Mouse (Mus musculus) layer of hippocampus, postnatal 36 days (tissue): ENCODE results near the gene Cps1. TPM values are rescaled to one million over a fixed set of nuclear protein-coding genes. Genes with fewer than 3 reads are reported as not detected.

Experiments
- DNase-seq, 2 experiments: peaks; one replicate each; pipeline ENCODE4 v3.0.0; 2022
- total RNA-seq, 2 experiments: library from RNA; stranded (reverse); gene quantifications; 2 replicates each; pipeline ENCODE4 v1.2.3; 2021

Gene Cps1
- total RNA-seq, 2 experiments from 2014 or later, result 0.10 to 0.12 TPM

DNA sequence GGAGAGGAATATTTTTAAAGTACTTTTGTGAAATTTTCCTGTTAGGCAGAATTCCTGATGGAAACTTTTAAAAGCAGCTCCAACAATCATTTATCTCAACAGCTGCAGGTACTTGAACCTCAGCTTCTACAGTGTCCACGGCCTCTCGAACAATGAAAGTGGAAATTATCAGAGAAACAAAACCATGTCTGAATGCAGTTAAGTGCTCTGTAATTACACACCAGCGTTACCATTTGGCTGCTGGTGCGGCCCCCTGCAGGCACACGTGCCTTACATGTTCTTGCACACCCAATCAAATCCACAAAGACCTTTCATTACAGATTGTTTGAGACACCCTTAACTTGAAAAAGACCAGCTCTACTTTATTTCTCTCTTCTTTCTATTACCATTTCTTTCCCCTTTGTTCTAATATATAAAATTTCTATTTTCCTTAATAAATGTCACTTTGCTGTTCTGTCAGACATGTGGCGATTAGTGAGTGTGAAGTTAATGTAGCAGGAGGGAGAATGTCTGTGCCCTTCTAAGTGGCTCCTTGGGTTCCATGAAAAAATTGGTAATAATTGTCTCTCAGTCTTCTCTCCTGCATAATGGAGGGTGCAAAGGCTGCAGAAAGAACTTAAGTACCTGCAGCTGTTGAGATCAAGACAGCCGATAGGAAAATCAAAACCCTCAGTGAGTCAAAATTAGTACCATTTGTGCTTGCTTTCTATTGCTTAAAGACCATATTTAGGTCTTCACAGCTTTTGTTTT lies 112.8 kb downstream of the Cps1 start:
- no peak for DNase-seq

- no peak for DNase-seq
Observed at GRCm38 (mm10) chr1:67238446-67238845, 115.6 kb downstream of the Cps1 start.

DNA sequence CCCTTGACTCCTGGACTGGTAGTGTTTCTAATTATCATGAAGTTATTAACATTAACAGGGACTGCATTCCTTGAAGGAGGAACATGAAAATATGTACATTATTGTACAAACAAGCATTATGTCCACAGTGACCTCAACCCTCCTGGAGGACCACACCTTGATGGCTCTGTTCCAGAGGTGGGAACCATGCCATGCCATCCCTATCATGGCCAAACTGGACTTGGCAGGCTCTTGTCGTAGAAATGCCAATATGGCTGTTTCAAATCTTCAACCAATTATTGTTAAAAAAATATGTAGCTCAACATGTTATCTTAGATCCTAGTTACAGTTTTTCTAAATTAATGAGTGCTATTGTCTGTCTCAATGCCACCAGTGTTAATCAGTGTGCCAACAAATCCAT lies 116.1 kb downstream of the Cps1 start:
- no peak for DNase-seq

GRCm38 (mm10) chr1:67265222-67265621 lies 142.4 kb downstream of the Cps1 start:
- no peak for DNase-seq

DNA sequence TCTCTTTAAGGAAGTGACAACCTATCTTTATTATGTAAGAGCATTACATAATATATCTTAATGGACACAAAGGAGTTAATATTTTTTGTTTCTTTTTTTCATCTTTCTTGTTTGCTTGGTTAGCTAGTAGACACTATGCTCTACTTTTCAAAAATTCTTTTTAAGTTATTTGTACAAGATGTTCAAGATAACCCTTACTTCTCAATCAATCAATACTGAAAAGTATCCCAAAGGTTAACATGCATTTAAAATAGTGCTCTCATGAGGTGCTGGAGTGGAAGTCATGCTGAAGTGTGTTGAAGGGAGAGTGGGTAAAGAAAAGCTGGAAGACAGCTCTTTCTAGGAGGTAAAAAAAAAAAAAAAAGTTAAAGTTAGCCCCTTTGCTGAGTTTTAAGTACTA lies 145.1 kb downstream of the Cps1 start:
- DNase-seq, result no peak

DNA sequence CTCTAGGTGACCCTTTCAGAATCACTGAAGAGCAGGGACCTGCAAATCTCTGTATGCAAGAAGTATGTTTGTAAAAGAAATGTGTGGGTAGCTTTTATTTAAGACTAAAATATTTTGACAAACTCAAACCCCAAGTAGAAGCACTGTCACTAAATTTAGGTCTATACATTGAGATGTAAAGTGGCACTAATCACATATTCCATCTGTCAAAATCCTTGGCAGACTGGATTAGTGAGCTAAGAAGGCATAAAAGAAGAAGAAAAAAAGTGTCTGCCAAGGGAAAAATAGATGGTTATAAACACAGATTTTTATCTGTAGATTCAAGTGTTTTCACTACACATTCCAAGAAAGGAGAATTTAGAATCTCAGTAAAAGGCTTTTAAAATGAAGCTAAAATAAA lies 145.6 kb downstream of the Cps1 start:
- no peak for DNase-seq

DNA sequence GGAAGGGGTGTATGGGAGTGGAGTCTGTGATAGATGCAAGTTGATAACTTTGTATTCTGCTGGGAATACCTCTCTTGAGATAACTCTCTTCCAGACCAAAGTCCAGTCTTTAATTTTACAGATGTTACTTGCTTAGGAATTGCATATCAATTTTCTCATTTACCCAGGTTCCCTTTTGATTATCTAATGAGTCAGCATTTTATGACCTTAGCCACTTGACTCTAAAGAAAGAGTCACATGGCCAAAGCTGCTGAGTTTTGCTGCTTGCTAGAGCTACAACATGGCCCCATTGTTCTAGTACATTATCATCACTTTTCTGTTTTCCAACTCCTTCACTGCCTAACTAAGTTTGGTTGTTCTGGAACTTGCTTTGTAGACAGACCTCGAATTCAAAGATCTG lies 153.4 kb downstream of the Cps1 start:
- no peak for DNase-seq

Other genes starting within 250 kb of the Cps1 start
- gene Myl1, start 177.6 kb upstream of the Cps1 start, total RNA-seq, result under 1 TPM; 0.56 to 0.97 TPM
- gene Lancl1, start 84.2 kb upstream of the Cps1 start, total RNA-seq, result 100 to 1,000 TPM; 178 to 205 TPM